Mouse (Mus musculus) CD4-positive, CD25-positive, alpha-beta regulatory T cell, adult 4 months (primary cell): ENCODE data around the gene Zfp316. TPM values are rescaled to one million over a fixed set of nuclear protein-coding genes. Genes with fewer than 3 reads are reported as not detected.

Source experiments
- ATAC-seq: one replicate; pipeline ENCODE4 v1.8.0; 2017
- polyA plus RNA-seq, 2 experiments: library from polyadenylated mRNA; unstranded; fragments of 100-300 nt; shearing (Covaris generic); gene quantifications; one replicate each; pipeline ENCODE4 v1.2.1; 2017

Zfp316 gene
- polyA plus RNA-seq, 2 experiments from 2014 or later: 0.19 to 0.35 TPM

DNA sequence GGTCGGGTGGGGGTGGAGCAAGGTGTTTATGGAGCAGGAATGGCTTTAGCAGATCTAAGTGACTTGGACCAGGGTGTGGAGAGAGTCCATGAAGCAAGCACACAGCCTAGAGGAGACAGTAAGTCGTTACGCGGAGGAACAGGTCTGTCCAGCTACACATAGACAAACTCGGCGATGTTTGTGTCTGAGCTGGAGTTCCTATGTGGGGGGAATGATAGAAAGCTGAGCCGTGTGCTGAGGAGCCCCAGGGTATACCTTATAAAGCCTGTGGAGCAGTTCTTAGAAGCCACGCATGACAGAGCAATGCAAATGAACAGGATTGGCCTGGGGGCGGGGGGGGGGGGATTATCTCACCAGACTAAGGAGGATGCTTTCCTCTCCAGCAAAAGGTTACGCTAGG lies 9.4 kb upstream of the Zfp316 start:
- ATAC-seq: no peak

DNA sequence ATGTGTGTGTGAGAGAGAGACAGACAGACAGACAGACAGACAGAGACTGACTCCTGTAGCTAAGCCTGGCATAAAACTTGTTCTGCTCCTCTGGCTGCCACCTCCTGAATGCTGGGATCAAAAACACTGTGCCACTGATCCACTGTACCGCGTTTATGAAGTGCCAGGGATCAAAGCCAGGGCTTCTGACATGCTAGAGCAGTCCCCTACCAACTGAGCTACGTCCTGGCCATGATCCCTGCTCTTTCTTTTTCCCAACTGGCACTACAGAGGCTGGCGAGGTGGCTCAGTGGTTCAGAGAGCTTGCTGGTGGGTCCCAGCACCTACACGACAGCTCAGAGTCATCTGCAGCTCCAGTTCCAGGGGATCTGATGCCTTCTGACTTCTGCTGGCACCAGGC lies 5.9 kb upstream of the Zfp316 start:
- no peak for ATAC-seq

DNA sequence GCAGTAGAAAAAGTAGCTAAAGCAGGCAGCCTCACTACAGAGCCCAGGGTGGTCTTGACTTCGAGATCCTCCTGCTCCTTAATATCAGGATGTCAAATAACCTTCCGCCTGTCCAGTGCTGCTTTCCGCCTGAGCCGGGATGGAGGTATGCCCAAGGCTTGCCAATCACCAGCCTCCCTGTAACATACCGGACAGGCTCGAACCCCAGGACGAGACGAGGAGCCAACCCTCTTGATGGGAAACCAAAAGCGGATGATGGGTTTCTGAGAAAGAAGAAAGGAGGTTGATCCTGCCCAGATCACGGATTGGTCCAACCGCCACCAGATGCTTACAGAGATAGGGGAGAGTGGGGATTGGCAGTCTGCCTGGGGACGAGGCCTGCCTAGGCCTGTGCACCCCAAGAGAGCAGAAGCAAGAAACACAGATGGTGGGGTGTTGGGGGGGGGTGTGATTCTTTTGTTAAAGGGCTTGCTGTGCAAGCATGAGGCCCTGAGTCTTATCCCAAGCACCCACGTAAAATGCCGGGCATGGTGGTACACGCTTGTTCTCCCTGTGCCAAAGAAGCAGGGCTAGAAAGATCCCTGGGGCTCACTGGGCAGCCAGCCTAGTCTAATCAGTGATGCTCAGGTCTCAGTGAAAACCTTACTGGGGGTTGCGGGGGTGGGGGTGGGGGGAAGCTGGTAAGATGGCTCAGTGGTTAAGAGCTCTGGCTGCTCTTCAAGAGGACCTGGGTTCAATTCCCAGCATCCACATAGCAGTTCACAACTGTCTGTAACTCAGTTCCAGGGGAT lies 2.9 kb upstream of the Zfp316 start:
- no peak for ATAC-seq

DNA sequence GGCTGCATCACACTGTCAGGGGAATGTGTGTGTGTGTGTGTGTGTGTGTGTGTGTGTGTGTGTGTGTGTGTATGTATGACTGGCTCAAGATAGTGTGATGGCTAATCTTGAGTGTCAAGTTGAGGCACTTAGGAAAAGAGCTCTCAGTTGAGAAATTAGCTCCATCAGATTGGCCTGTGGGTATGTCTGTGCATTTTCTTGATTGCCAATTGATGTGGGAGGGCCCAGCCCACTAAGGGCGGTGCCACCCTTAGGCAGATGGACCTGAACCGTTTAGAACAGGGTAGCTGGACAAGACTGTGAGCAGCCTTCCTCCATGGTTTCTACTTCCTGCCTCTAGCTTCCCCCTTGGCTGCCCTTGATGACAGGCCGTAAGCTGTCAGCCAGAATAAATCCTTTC lies 2.3 kb upstream of the Zfp316 start:
- ATAC-seq: no peak

DNA sequence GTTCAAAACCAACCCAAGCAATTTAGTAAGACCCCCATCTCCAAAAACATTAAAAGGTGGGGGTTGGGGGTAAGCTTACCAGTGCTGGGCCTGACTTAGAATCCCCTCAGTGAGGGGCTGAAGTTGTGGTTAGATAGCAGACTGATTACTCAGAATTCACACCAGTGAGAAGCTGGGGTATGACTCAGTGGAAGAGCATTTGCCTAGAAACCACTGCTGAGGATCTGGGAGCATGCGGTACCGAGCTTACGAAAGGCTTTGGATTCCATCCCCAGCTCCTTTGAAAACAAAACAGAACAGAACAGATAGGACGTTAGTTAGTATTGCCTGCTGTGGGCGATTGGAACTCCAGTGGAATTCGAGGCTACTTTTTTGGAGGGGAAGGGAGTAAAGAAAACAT lies 1.8 kb upstream of the Zfp316 start:
- ATAC-seq: no peak

DNA sequence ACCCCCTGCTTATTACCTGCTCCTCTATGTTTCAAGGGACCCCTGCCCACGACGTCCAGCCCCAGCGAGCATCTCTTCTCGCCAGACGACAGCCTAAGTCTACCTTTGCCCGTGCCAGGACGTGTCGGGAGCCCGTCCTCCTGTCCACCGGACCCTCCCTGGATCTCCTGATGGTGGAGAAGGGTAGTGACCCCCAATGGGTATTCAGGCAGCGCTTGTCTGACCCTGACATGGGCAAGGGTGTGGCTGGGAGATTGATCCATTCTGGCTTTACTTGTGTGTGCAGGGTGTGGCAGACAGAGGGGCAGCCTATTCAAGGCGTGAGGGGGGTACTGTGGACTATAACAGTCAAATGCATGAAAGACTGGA lies 313 bp upstream of the Zfp316 start:
- no peak for ATAC-seq

DNA sequence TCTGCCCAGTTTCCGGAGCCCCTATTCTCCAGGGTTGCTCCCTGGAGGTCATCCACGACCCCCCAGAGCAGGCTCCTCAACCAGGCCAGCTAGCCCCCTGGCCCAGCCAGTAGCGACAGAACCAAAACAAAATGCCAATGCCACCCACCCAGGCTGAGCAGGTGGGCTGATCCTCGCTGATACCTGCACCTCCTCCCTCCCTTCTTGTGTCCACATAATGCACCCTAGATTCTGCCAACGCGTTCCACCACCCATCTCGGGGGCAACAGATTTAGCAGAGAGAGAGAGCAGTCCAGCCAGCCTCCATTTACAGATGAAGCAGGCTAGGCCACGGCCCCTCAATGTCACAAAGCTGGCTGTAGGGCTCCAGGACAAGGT lies 848 bp downstream of the Zfp316 start:
- ATAC-seq: no peak

DNA sequence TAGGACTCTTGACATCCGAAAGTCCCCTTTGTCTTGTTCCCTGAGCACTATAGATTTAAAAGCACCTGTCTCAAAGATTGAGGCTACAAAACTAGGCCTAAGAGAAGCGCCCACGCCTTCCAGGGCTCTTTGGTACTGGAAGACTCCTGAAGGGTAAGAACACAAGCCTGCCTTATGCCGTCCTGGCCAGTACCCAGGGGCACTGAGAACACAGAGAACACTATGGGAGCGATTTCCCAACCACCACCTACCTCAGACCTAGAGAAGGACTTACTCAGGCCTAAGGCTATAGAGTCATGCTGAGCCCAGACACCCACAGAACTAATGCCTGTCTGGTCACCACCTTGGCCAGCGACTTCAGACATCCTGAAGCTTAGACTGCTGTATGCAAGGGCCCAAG lies 3.0 kb downstream of the Zfp316 start:
- ATAC-seq: no peak

DNA sequence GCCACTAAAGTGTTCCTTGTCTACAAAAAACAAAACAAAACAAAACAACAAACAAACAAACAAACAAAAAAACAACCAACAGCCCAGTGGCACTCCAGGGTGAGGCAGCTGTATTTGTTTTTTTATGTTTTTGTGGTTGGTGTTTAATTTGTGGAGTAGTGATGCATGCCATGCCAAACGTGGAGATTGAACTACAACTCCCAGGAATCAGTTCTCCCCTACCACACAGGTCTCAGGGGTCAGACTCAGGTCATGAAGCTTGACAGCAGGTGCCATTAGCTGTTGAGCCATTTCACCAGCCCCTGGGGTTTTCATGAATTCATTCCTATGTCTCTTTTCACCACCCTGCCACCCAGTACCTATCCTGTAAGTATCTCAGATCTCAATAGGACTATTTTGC lies 4.4 kb downstream of the Zfp316 start:
- ATAC-seq: no peak

DNA sequence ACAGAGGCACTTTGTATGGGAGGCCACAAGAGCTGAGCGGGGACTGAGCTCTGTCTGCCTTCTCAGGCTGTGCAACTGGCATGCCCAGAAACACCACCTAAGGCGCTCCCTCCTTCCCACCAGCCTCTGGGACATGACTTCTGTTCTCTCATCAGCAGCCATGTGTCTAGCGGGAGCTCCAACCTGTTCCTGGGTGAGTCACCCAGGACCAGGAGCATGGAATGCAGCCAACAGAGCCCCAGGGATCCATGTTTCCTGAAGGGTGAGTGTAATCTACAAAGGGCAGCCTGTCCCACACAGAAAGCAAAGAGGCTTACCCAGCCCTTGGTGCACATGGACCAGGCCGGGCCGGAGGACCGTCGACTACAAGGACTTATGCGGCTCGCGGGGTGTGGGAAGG lies 5.1 kb downstream of the Zfp316 start:
- no peak for ATAC-seq

DNA sequence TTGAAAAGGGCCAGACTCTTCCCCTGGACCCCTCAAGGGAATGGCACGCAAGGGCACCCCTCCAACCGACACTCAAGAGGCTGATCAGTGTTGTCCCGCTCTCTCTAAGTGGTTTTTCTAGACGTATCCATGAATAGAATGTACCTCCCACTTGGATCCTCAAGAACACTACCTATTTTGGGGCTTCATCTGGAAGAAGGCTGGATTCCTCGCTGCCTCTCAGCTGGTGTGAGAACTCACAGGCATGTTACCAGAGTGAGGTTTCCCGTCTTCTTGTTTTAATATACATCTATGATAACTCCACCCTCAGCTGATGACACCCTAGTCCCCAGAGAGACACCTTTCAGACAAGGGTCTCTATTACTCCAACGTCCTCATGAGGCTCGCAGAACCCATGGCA lies 8.2 kb downstream of the Zfp316 start:
- no peak for ATAC-seq

DNA sequence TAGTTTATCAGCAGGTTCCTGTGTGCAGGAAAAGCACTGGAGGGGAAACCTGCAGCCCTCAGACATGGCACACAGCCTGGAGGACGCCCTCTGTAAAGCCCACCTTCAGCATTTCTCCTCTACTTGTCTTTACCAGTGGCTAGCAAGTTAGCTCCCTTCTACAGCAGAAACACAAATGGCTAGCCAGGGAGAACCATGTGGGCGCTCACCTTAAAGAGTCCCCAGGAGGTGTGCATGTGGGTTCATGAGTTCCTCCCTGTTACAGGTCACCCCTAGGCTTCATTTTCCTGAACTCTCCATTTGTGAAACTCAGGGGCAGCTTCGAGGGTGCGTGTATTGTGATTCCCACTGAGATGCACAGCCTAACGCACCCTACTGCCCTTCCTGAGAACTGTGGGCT lies 14.0 kb downstream of the Zfp316 start:
- no peak for ATAC-seq

DNA sequence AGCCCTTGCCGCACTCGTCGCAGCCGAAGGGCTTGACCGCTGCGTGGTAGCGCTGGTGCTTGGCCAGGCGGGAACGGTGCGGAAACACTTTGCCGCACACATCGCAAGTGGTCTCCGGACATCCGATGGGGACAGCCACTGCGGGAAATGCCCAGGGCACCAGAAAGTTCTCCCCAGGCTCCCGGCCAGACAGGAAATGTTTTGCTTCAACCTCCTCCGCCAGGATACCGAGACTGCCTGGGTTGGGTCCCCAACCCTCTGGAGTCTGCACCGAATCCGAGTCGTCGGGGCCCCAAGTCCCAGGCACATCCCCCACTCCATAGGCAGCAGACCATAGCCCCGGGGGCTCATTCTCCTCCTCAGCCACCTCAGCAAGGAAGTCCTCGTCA lies 14.7 kb downstream of the Zfp316 start:
- no peak for ATAC-seq

DNA sequence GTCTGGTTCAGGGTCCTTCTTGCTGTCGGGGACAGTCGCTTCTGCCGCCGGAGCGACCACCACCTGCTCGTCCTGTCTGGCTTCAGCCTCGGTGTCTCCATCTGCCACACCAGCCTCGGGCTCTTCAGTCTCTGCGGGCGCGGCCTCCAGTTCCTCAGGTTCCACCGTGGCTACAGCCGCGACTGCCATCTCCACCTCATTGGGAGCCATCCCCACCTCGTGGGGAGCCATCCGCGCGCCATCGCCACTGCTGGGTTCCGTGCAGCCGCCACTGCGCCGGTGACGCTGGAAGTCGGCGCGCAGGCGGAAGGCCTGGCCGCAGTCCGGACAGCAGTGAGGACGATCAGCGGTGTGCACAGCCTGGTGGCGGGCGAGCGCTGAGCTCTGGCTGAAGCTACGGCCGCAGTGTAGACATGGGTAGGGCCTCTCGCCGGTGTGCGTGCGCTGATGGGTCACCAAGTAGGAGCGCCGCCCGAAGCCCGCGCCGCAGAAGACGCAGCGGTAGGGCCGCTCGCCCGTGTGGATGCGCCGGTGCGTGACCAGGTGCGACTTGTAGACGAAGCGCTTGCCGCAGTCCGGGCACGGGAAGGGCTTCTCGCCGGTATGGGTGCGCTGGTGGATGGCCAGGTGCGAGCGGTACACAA lies 15.2 kb downstream of the Zfp316 start:
- no peak for ATAC-seq

DNA sequence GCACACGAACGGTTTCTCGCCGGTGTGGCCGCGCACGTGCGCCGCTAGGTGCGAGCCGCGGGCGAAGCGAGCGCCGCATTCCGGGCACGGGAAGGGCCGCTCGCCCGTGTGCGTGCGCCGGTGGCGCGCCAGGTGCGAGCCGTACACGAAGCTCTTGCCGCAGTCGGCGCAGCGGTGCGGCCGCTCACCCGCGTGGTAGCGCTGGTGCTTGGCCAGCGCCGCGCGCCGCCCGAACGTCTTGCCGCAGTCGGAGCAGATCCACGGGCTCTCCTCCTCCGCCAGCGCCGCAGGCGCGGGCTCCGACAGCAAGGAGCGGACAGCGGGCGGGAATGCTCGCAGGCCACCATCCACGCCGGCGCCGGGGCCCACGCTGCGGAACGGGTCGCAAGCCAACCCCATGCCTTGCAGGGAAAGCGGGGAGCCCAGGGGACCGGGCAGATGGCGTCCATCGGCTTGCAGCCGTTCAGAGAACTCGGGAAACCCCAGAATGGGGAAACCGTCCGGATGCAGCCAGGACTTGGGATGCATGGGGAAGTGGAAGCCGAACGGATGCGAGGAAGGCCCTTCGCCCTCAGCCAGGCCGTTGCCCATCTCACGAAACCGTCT lies 15.8 kb downstream of the Zfp316 start:
- ATAC-seq: no peak

DNA sequence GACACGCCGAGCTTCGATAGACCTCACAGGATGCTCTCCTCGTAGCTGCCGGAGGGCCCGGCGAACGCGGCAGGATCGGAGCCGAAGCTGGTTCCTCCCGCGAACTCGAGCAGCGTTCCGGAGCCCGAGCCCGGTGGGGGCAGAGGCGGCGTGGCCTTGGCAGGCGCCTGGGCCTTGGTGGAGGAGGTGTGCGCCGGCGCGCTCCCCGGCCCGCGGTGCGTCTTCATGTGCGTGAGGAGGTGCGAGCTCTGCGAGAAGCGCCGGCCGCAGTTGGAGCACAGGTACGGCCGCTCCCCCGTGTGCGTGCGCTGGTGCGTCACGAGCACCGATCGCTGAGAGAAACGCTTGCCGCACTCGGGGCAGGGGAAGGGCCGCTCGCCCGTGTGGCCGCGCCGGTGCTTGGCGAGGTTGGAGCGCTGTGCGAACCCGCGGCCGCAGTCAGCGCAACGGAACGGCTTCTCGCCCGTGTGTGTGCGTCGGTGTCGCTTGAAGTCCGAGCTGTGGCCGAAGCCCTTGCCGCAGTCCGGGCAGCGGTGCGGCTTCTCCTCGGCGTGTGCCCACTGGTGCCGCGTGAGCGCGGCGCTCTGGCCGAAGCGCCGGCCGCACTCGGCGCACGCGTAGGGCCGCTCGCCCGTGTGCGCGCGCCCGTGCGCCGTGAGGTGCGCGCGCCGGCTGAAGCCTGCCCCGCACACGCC lies 16.5 kb downstream of the Zfp316 start:
- no peak for ATAC-seq

DNA sequence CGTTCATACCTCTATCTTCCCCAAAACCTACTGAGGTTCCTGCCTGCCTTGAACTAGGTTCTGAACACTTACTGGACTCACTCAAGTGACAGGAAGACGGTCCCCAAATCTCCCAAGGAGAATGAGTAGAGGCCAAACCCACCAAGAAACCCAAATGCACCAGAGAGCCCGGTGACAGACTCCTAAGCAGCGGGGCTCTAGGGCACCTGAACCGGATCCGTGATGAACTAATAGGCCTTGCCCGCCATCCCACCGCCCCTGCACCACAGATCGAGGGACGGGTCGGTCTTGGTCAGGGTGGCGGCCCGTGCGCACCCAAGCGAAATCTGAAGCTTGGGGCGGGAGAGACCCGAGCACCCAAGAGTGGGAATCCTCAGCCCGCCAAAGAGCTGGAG lies 17.0 kb downstream of the Zfp316 start:
- no peak for ATAC-seq

DNA sequence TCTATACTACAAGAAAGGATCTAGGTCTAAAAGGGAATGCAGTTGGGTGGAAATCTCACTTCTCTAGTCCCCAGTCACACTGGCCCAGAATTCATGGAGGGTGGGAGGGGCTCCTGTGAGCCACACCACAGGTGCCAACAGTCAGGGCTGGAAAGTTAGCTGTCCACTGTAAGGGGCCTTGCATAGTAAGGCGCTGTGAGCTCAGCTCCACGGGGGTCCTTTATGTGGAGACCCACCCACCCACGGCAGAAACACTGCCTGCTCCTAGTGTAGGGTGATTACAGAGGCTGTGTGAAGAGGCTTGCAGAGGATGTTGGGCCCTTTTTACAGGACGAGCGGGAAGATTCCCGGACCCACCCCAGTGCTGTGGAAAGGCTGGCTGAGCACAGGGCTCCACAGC lies 17.8 kb downstream of the Zfp316 start:
- ATAC-seq: no peak

DNA sequence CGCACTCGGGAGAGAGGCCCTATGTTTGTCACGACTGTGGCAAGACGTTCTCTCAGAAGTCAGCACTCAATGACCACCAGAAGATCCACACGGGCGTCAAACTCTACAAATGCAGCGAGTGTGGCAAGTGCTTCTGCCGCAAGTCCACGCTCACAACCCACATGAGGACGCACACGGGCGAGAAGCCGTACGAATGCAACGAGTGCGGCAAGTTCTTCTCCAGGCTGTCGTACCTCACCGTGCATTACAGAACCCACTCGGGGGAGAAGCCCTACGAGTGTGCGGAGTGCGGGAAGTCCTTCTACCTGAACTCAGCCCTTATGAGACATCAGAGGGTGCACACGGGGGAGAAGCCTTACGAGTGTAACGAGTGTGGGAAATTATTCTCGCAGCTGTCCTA lies 24.9 kb downstream of the Zfp316 start:
- no peak for ATAC-seq

DNA sequence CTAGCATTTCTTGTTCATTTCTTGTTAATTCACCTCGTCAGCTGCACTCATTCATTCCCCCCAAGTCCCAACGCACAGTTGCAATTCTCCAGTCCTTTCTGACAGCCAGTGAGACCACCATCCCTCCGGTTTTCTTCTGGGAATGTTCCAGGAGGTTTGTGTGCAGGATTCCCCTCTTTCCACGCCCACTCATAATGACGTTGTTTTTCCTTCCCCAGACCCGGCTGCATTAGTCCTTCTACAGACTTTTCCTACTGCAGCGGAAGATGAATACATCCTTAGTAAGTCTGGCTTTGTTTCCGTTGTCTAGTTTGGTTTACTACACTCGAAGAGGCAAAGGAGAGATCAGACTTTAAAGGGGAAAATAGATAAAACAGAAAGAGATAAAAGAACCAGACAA lies 33.8 kb downstream of the Zfp316 start:
- ATAC-seq: no peak

DNA sequence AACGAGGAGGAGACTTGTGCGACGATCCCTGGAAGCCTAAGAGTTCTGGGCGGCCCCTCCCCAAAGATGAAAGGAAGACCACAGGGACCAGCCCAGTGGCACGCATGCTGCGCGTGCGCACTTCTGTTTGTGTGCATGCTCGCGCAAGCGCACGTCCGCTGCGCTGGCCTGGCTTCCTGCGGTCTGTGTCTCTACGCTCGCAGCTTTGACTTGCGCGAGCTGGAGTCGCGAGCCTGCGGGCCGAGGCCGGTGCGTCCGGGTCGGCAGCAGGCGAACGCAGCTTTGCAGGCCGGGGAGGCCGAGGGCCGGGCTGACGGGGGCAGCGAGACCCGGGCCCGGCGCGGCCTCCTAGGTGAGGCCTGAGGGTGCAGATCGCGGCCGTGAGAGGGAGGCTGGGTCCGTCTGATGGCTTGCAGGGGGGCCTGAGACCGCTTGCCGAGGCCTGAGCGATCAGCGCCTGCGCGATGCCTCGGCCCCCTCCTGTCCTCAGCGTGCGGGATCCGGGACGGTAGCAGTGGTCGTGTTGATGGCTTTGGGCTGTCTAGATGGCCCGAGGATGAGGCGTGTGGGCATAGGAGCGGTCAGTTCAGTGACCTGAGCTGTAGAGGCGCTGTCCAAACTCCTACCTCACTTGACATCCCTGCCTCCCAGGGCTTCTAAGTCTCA lies 34.7 kb downstream of the Zfp316 start, which contains the start of gene Zfp12:
Zfp12 (plus strand) TSS at position 136 of the 666 bp plus-strand sequence.
- peak; percentile 96 for ATAC-seq

DNA sequence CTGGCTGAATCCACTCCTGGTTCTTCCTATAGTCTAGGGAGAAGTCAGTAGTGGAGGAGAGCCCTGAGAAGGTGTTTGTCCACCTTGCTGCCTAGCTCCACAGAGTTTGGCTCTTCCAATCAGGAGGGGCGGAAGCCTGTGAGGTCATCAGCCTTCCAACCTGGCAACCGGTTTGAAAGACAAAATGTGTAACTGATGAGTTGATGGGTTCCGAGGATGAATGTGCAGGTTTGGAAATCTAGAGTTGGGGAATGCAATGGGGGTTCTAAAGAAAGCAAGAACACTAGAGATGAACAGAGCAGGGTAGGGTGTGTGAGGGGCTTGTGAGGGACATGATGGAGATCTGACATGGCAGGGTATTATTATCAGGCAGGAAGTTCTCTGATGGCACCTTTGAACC lies 43.0 kb downstream of the Zfp316 start, which contains the start of gene Spdye4a:
Spdye4a (minus strand) TSS at position 101 of the 400 bp plus-strand sequence.
- no peak for ATAC-seq

DNA sequence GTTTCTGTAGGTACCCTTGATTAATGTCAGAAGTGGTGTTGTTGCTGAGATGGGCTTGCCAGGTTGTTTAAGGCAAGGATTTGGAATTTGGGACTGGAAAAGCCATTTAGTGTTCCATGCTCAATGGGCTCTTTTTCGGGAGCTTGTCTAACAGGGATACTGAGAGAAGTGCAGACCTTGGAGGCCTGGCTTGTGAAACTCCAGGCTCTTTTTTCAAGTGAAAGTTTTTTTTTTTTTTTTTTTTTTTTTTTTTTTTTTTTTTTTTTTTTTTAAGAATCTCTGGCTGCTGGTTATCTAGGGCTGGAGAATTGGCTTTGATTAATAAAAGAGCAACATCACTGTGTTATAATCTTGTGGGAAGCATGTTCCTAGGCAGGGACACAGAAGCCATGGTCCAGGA lies 47.5 kb downstream of the Zfp316 start:
- no peak for ATAC-seq
